Mouse (Mus musculus) kidney, adult 2 months (tissue): Measurements from ENCODE around the gene Ptprg. TPM values are rescaled to one million over a fixed set of nuclear protein-coding genes. Genes with fewer than 3 reads are reported as not detected.

Source experiments
- DNase-seq: peaks from one replicate; pipeline ENCODE4 v3.0.0; 2021
- H3K27ac ChIP-seq: fragments of 200-500 bp; 2 replicates; pipeline ENCODE4 v1.5.1; 2012; ENCODE audit warnings: low read depth, low read length, control low read depth, inconsistent platforms; ENCODE audit not compliant: insufficient read depth
- H3K27me3 ChIP-seq: fragments of 200-500 bp; replicated peaks from 2 replicates; pipeline ENCODE4 v1.6.1; 2012; ENCODE audit warnings: mild to moderate bottlenecking, moderate library complexity, low read length, inconsistent platforms; ENCODE audit not compliant: control insufficient read depth, insufficient read depth
- H3K36me3 ChIP-seq: fragments of 200-500 bp; 2 replicates; pipeline ENCODE4 v1.6.1; 2012; ENCODE audit warnings: mild to moderate bottlenecking, moderate library complexity, low read length, inconsistent platforms; ENCODE audit not compliant: control insufficient read depth, insufficient read depth
- H3K4me1 ChIP-seq: fragments of 200-500 bp; 2 replicates; pipeline ENCODE4 v1.6.1; 2011; ENCODE audit warnings: low read length; ENCODE audit not compliant: control insufficient read depth, insufficient read depth
- H3K4me3 ChIP-seq: fragments of 200-500 bp; 2 replicates; pipeline ENCODE4 v1.5.1; 2011; ENCODE audit warnings: mild to moderate bottlenecking, low read depth, low read length, control low read depth; ENCODE audit not compliant: insufficient read depth
- CTCF ChIP-seq: fragments of 200-500 bp; conservative IDR thresholded peaks from 2 replicates; pipeline ENCODE4 v1.5.1; 2011; ENCODE audit warnings: low read depth, mild to moderate bottlenecking, control low read depth, low read length, moderate library complexity, mixed read lengths; ENCODE audit not compliant: insufficient read depth, insufficient read length
- POLR2A ChIP-seq: fragments of 200-500 bp; IDR thresholded peaks from one replicate; pipeline ENCODE4 v1.6.1; 2011; ENCODE audit warnings: low read depth, low read length, control low read depth
- WGBS: fragments of 180-500 bp; shearing (Covaris S2); methylation state at CpG from one replicate; pipeline ENCODE4 v1.1.7; 2018; 5-methylcytosine and 5-hydroxymethylcytosine counted together
- polyA plus RNA-seq: library from polyadenylated mRNA; depleted of rRNA; stranded (reverse); fragments of >200 nt; gene quantifications from 2 replicates; pipeline ENCODE4 v1.2.3, GENCODE M21; 2012

Gene Ptprg
- polyA plus RNA-seq, 1 experiment = 39.2 TPM

- H3K4me1 ChIP-seq = no peaks in the 10 kb centered on the region
- no peak overlapping the region for H3K4me3 ChIP-seq
- 51% methylated on average over 6 of the region's 6 CpGs for WGBS
- no peaks in the 10 kb centered on the region for H3K27me3 ChIP-seq
- TF ChIP-seq POLR2A = no peak
- no peak for TF ChIP-seq CTCF
- no peak for DNase-seq
- H3K36me3 ChIP-seq = no peaks in the 10 kb centered on the region
- H3K27ac ChIP-seq = no peak overlapping the region
These were observed 117.5 kb downstream of the Ptprg start for GRCm38 (mm10) chr14:11670847-11671246.

DNA sequence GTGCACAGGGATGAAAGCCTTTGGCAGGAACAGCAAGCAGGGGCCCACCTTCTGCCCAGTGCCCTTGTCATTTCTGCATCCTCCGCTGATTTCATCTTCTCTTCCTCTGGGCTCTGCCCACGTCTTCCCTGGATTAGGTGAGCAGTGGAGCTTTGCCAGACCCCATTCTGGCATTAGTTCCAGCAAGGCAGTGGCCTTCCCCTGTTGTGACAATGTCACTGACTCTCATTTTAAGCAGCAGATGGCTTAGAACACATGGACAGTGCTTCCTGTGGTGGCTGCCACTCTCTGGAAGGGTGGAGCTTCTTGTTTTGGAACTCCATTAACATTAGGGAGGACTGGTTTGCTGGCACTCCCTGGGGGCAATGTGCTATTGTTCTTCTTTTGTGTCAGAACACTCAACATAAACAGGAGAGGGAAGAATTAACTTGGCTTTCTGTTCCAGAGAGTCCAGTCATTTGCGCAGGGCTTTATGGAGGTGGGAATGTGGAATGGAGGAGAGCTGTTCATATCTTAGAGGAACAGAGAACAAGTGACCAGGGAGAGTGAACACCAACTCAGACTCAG, 119.7 kb downstream of the Ptprg start:
- no peak for DNase-seq
- WGBS = 78% methylated on average over 3 of the region's 3 CpGs

GRCm38 (mm10) chr14:11678201-11678600, 124.9 kb downstream of the Ptprg start:
- no peaks in the 10 kb centered on the region for H3K27me3 ChIP-seq
- TF ChIP-seq POLR2A (no peak), CTCF (no peak)
- no peak for DNase-seq
- H3K27ac ChIP-seq = no peak overlapping the region
- H3K4me3 ChIP-seq = no peak overlapping the region
- no peaks in the 10 kb centered on the region for H3K36me3 ChIP-seq
- no peaks in the 10 kb centered on the region; the same call in 1 of the 2 replicates for H3K4me1 ChIP-seq
- WGBS = 74% methylated on average over 4 of the region's 4 CpGs

More for the DNA sequence above, 119.7 kb downstream of the Ptprg start:
- Histone ChIP-seq H3K4me3 (no peak overlapping the region), H3K27ac (no peak overlapping the region), H3K4me1 (no peaks in the 10 kb centered on the region; the same call in 1 of the 2 replicates), H3K36me3 (no peaks in the 10 kb centered on the region), H3K27me3 (no peaks in the 10 kb centered on the region)
- no peak for TF ChIP-seq POLR2A

DNA sequence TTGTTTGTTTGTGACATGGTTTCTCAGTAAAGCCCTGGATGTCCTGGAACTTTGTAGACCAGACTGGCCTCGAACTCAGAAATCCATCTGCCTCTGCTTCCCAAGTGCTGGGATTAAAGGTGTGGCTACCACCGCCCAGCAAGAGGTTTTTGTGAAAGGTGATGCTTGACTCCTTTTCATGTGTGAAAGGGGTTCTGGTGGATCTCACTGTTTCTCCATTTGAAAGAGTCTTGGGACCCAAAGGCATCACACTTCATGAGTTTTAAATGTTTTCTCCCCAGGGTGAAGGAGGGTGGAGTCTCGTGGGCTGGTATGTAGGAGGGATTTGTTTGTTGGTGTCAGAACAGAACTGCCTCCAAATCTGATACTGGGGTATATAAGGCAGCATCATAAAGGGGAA, 126.4 kb downstream of the Ptprg start:
- Histone ChIP-seq H3K36me3 (no peaks in the 10 kb centered on the region), H3K27ac (no peak overlapping the region), H3K4me3 (no peak overlapping the region), H3K4me1 (no peaks in the 10 kb centered on the region; the same call in 1 of the 2 replicates), H3K27me3 (no peaks in the 10 kb centered on the region)
- 79% methylated on average over 3 of the region's 3 CpGs for WGBS
- DNase-seq = no peak
- TF ChIP-seq CTCF (no peak), POLR2A (no peak)

- no peaks in the 10 kb centered on the region for H3K27me3 ChIP-seq
- no peak for TF ChIP-seq CTCF
- no peak for TF ChIP-seq POLR2A
- H3K4me3 ChIP-seq = no peak overlapping the region
- no peaks in the 10 kb centered on the region for H3K36me3 ChIP-seq
- no peaks in the 10 kb centered on the region; the same call in 1 of the 2 replicates for H3K4me1 ChIP-seq
- DNase-seq = no peak
- H3K27ac ChIP-seq = no peak overlapping the region
- 86% methylated on average over 2 of the region's 2 CpGs for WGBS
These were observed 127.3 kb downstream of the Ptprg start for GRCm38 (mm10) chr14:11680621-11681020.

DNA sequence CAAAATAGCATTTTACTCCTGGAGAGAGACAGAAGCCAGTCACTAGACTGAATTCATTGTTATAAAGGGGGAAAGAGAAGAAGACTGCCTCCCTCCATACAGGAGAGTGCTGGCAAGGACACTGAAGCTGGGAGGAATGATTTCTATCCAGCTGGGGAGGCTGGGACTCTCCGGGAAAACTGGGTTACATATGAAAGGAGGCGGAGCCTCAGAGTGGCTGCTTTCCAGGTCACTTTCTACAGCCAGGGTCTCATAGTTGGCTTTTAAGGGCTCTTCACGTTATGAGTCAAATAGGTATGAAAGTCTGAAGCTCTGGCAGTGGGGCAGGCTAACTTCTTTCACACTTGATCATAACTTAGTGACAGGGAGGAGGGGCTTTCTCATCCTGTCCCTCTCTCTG, 129.1 kb downstream of the Ptprg start:
- Histone ChIP-seq H3K27ac (no peak overlapping the region), H3K27me3 (no peaks in the 10 kb centered on the region), H3K36me3 (no peaks in the 10 kb centered on the region), H3K4me1 (peaks cover 2% of the 10 kb centered on the region; the same call in 1 of the 2 replicates), H3K4me3 (no peak overlapping the region)
- TF ChIP-seq CTCF (no peak), POLR2A (no peak)
- no peak for DNase-seq
- 34% methylated on average over 3 of the region's 3 CpGs for WGBS

GRCm38 (mm10) chr14:11683386-11684081, 130.2 kb downstream of the Ptprg start:
- H3K27ac ChIP-seq = no peak overlapping the region
- H3K36me3 ChIP-seq = no peaks in the 10 kb centered on the region
- no peaks in the 10 kb centered on the region for H3K27me3 ChIP-seq
- H3K4me3 ChIP-seq = no peak overlapping the region
- H3K4me1 ChIP-seq = 0 out of 2 replicates have a peak, but pooled peaks cover 2% of the 10 kb centered on the region
- TF ChIP-seq CTCF = no peak
- no peak for TF ChIP-seq POLR2A
- 62% methylated on average over 10 of the region's 10 CpGs for WGBS
- DNase-seq = no peak
